Mouse (Mus musculus) small intestine, adult 2 months (tissue): Measurements from ENCODE around the gene Ccdc88c.

Experiments
- CTCF ChIP-seq: fragments of 200-500 bp; IDR thresholded peaks from 2 replicates; pipeline ENCODE4 v1.5.1; 2012; ENCODE audit warnings: low read depth, mild to moderate bottlenecking, control low read depth, inconsistent platforms, low read length, moderate library complexity, mixed read lengths; ENCODE audit not compliant: insufficient replicate concordance, insufficient read length; ENCODE audit errors: extremely low read depth
- POLR2A ChIP-seq: fragments of 200-500 bp; IDR thresholded peaks from 2 replicates; pipeline ENCODE4 v1.6.1; 2012; ENCODE audit warnings: low read depth, mild to moderate bottlenecking, control low read depth, inconsistent platforms, low read length, moderate library complexity

GRCm38 (mm10) chr12:101011017-101011416 lies 17.8 kb downstream of the Ccdc88c start:
- no peak for TF ChIP-seq CTCF
- no peak for TF ChIP-seq POLR2A
